Mouse (Mus musculus): ENCODE results near the gene Ccdc3.

Gene Ccdc3

GRCm38 (mm10) chr2:5137500-5138286 is at the start of gene Ccdc3:
TSS of gene Ccdc3 (plus strand) at chr2:5137776.
- DNase-seq (ENCODE audit: low spot score in 2 of 2): no peak

- DNase-seq (ENCODE audit: low spot score in 2 of 2): peak in 1 of 2 experiments; percentile 45
These were observed 47.2 kb upstream of the Ccdc3 start for GRCm38 (mm10) chr2:5090385-5090784.

GRCm38 (mm10) chr2:5094876-5095275 is 42.7 kb upstream of the Ccdc3 start:
- peak in 1 of 2 experiments; percentile 17 for DNase-seq (ENCODE audit: low spot score in 2 of 2)

- no peak for DNase-seq (ENCODE audit: low spot score in 2 of 2)
These were observed 42.3 kb upstream of the Ccdc3 start for GRCm38 (mm10) chr2:5095316-5095715.

GRCm38 (mm10) chr2:5097786-5098445 is 39.7 kb upstream of the Ccdc3 start:
- no peak for DNase-seq (ENCODE audit: low spot score in 2 of 2)

GRCm38 (mm10) chr2:5099176-5099575 is 38.4 kb upstream of the Ccdc3 start:
- no peak for DNase-seq (ENCODE audit: low spot score in 2 of 2)

- DNase-seq (ENCODE audit: low spot score in 2 of 2): no peak
These were observed 35.8 kb upstream of the Ccdc3 start for GRCm38 (mm10) chr2:5101743-5102245.

GRCm38 (mm10) chr2:5102891-5103290 is 34.7 kb upstream of the Ccdc3 start:
- no peak for DNase-seq (ENCODE audit: low spot score in 2 of 2)

- no peak for DNase-seq (ENCODE audit: low spot score in 2 of 2)
These were observed 24.7 kb upstream of the Ccdc3 start for GRCm38 (mm10) chr2:5112785-5113291.

- no peak for DNase-seq (ENCODE audit: low spot score in 2 of 2)
These were observed 23.2 kb upstream of the Ccdc3 start for GRCm38 (mm10) chr2:5114386-5114785.

GRCm38 (mm10) chr2:5116856-5117532 is 20.6 kb upstream of the Ccdc3 start:
- DNase-seq (ENCODE audit: low spot score in 2 of 2): no peak

- no peak for DNase-seq (ENCODE audit: low spot score in 2 of 2)
These were observed 12.1 kb upstream of the Ccdc3 start for GRCm38 (mm10) chr2:5125506-5125905.

GRCm38 (mm10) chr2:5127369-5127768 is 10.2 kb upstream of the Ccdc3 start:
- DNase-seq (ENCODE audit: low spot score in 2 of 2): no peak

GRCm38 (mm10) chr2:5129099-5129498 is 8.5 kb upstream of the Ccdc3 start:
- DNase-seq (ENCODE audit: low spot score in 2 of 2): no peak

- DNase-seq (ENCODE audit: low spot score in 2 of 2): no peak
These were observed 5.5 kb upstream of the Ccdc3 start for GRCm38 (mm10) chr2:5132046-5132445.

- DNase-seq (ENCODE audit: low spot score in 2 of 2): no peak
These were observed 2.4 kb upstream of the Ccdc3 start for GRCm38 (mm10) chr2:5134959-5135743.

- DNase-seq (ENCODE audit: low spot score in 2 of 2): no peak
These were observed 2.4 kb downstream of the Ccdc3 start for GRCm38 (mm10) chr2:5139961-5140360.

- DNase-seq (ENCODE audit: low spot score in 2 of 2): no peak
These were observed 6.9 kb downstream of the Ccdc3 start for GRCm38 (mm10) chr2:5144446-5144845.

- DNase-seq (ENCODE audit: low spot score in 2 of 2): no peak
These were observed 10.3 kb downstream of the Ccdc3 start for GRCm38 (mm10) chr2:5147907-5148306.

GRCm38 (mm10) chr2:5154711-5155110 is 17.1 kb downstream of the Ccdc3 start:
- no peak for DNase-seq (ENCODE audit: low spot score in 2 of 2)

GRCm38 (mm10) chr2:5160236-5160848 is 22.8 kb downstream of the Ccdc3 start:
- DNase-seq (ENCODE audit: low spot score in 2 of 2): no peak
